Mouse (Mus musculus): Measurements from ENCODE around the gene Cntnap2.
"Not testable (repeated sequence)": the region's sequence is repeated elsewhere in the genome, so short reads cannot be mapped to it uniquely, and the experiment has no call there.

DNA sequence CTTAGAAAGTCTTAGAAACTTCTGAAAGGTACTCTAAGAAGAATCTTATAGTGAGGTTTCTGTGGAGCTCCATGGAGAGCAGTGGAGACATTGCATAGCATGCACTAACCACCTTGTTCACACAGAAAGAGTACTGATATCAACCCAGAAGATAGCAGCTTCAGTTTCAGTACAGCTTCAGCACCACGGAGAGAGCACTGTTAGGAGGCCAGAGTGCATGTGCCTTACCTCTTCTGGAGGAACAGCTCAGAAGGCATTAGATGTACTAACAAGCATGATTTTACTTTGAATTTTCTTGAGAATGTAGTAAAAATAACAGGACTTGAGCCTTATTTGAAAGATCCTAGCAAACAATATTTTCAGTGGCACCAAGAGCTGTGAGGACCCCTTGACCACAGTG lies 2093.9 kb downstream of the Cntnap2 start:
- not testable (repeated sequence) for TF ChIP-seq POLR2A (IDR thresholded peaks at IDR 0.05; ENCODE audit: insufficient read depth, low read depth, low read length); CTCF (IDR thresholded peaks at IDR 0.05); EP300 (IDR thresholded peaks at IDR 0.05; ENCODE audit: insufficient read depth, low read depth, low read length)

All from heart, adult 2 months (tissue).